Mouse (Mus musculus): ENCODE measurements around the gene Acsf2. TPM values are rescaled to one million over a fixed set of nuclear protein-coding genes. Genes with fewer than 3 reads are reported as not detected.
A peak's percentile ranks its signal among the peaks of the same experiment; 100 is the strongest.

Acsf2 gene
- polyA plus RNA-seq, 1 experiment from 2014 or later, result 2.0 TPM

DNA sequence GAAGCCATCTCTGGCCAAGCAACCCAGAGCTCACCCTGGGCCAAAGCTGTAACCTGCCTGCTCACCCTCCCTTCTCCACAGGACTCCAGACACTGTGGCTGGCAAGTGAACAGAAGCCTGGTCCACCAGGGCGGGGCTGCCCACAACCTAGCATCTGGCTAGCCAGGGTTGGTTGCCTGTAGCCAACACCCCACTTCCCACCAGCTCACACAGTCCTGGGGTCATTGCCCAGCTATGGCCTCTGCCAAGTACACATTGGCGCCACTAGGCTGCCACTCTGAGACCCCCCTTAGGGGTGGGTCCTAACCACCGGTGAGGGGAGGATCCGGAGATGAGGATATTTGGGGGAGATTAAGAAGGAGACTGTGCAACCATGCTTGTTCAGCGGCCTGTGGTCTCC is 37.9 kb downstream of the Acsf2 start:
- Histone ChIP-seq H3K4me3 (no peak overlapping the region), H3K27ac (replicated peaks) (no peak overlapping the region), H3K36me3 (no peaks in the 10 kb centered on the region), H3K4me2 (no peak overlapping the region; the same call in 1 of the 2 replicates), H3K4me1 (replicated peaks) (peaks cover 17% of the 10 kb centered on the region), H3K9me3 (no peaks in the 10 kb centered on the region), H3K9ac (no peak overlapping the region), H3K27me3 (peaks cover 35% of the 10 kb centered on the region)
- 66% methylated on average over 5 of the region's 5 CpGs for WGBS
- 0 out of 2 replicates have a peak, but pooled peaks have one; percentile 29 for ATAC-seq (ENCODE audit: low read depth)

DNA sequence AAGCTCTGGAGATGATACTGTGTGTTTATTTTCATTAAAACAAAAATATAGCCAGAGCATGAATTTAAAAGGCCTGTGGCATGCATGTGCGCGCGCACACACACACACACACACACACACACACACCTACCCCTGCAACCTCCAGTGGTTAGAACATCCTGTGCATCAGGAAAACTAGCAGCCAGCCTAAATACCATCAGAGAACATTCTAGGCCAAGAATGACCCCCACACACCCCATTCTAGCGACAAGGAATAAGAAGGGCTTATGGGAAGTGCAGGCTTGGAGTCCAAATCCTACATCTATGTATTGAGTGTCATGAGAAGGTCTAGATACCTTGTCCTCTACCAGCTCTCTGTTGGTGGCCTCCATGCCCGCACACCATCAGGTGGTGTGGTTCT is 38.3 kb downstream of the Acsf2 start:
- Histone ChIP-seq H3K4me2 (no peak overlapping the region), H3K27me3 (peaks cover 35% of the 10 kb centered on the region), H3K4me3 (no peak overlapping the region), H3K9ac (no peak overlapping the region), H3K4me1 (replicated peaks) (peaks cover 17% of the 10 kb centered on the region), H3K27ac (replicated peaks) (no peak overlapping the region), H3K36me3 (no peaks in the 10 kb centered on the region), H3K9me3 (no peaks in the 10 kb centered on the region)
- no peak for ATAC-seq (ENCODE audit: low read depth)
- 93% methylated on average over 5 of the region's 5 CpGs for WGBS

DNA sequence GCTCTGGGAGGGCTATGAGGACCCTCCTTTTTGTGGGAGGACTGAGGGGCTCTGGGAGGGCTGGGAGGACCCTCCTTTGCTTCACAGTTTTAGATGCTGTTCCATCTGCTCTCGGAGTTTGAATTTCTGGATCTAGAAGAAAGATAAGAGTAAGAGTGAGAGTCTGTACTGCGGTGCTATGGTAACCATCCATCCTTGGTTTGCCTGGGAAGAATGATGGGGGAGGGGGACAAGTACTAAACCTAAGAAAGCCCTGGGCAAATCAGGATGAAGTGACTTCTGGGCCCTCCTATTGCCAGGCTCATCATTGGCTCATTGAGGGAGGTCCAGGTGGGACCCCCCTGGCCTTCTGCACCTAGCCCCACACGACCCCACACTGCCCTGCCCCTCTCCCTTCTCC is 43.4 kb downstream of the Acsf2 start:
- Histone ChIP-seq H3K36me3 (no peaks in the 10 kb centered on the region), H3K4me3 (no peak overlapping the region), H3K27ac (replicated peaks) (no peak overlapping the region), H3K4me2 (no peak overlapping the region), H3K27me3 (0 out of 2 replicates have a peak, but pooled peaks cover under 1% of the 10 kb centered on the region), H3K9me3 (no peaks in the 10 kb centered on the region), H3K9ac (no peak overlapping the region), H3K4me1 (replicated peaks) (no peaks in the 10 kb centered on the region)
- 82% methylated on average over 3 of the region's 3 CpGs for WGBS
- no peak for ATAC-seq (ENCODE audit: low read depth)

DNA sequence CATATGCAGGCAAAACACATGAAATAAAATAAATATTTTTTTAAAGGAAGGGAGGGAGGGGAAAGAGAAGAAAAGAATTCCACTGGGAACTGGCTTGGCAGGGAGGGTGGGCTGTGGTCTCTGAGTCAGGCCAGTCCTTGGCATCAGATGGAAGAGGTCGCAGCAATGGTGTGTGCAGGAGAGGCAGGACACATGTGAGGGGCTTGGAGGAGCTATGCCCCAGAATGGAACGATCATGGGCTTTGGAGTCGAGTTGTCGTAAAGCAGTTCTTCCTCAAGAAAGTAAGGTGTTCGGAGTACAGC is 51.3 kb downstream of the Acsf2 start:
- no peak overlapping the region for H3K9ac ChIP-seq
- H3K9me3 ChIP-seq, result no peaks in the 10 kb centered on the region
- no peaks in the 10 kb centered on the region for H3K36me3 ChIP-seq
- no peak for ATAC-seq (ENCODE audit: low read depth)
- WGBS, result 82% methylated on average over 5 of the region's 5 CpGs
- H3K4me3 ChIP-seq, result no peak overlapping the region
- peaks cover 8% of the 10 kb centered on the region for H3K4me1 ChIP-seq (replicated peaks)
- no peaks in the 10 kb centered on the region for H3K27me3 ChIP-seq
- H3K4me2 ChIP-seq, result no peak overlapping the region
- H3K27ac ChIP-seq (replicated peaks), result no peak overlapping the region

DNA sequence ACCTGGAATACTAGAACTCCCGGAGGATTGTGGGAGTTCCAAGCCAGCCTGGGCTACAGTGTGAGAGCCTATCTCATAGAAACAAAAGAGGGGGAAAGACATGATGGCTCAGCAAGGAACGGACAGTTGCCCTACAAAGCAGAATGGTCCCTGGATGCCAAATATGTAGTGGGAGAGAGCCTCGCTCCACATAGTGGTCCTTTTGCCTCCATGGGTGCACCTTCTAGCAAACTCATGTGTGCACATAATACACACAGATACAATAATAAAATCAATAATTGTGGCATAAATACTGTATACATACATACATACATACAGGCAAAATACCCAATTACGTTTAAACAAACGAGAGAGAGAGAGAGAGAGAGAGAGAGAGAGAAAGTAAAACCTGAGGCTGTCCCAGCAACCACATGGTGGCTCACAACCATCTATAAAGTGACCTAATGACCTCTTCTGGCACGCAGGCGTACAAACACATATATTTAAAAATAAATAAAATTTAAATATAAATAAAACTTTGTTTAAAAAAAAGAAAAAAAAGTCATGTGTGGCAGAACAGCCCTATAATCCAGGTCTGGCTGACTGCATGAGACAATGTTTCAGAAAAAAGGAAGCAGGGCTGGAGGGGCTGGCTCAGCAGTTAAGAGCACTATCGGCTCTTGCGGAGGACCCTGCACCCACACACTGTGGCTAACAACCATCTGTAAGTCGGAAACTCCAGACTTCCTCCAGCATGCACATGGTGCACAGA is 51.8 kb downstream of the Acsf2 start:
- Histone ChIP-seq H3K27me3 (no peaks in the 10 kb centered on the region), H3K9ac (0 out of 2 replicates have a peak overlapping the region, but pooled peaks have one; percentile 77), H3K27ac (replicated peaks) (peak overlapping the region; percentile 93; the same call in 1 of the 2 replicates), H3K4me3 (no peak overlapping the region), H3K9me3 (no peaks in the 10 kb centered on the region), H3K4me2 (0 out of 2 replicates have a peak overlapping the region, but pooled peaks have one; percentile 85), H3K36me3 (no peaks in the 10 kb centered on the region), H3K4me1 (replicated peaks) (peaks cover 8% of the 10 kb centered on the region)
- WGBS, result 76% methylated on average over 10 of the region's 10 CpGs
- no peak for ATAC-seq (ENCODE audit: low read depth)

DNA sequence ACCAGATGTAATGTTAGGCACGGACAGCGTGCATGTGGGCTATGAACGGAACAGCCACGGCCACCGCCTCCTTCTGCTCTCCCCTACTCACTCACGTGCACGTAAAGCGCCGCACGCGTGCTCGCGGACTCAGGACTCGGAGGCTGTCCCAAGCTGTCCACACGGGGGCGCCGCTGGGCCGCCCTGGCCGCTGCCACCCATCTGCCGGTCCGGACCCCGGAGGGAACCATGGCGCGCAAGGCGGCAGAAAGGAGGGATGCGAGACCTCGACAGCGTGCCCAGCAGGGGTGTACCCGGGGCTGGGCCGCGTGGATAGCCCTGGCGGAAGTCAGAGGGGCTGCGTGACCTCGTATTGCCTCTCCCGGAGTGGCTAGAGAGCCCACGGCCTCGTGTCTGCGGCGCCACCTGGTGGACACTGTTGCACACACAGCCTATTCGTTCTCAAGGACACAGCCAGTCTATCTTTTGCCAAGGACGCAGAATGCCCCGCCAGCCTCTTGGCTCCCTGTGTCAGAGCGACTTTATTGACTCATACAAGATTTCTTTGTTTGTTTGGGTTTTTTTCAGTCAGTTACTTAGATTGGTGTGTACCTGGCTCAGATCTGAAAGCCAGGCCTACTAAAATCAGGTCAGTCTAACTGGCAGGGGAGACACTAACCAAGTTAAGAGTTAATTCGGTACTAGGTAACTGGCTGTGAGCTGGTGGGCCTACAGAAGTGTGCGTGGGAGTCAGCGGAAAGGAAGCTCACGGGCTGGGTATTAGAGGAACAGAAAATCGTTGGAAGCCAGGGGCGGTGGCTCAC is 52.6 kb downstream of the Acsf2 start, which contains the start of gene Rsad1:
Gene Rsad1 (minus strand): TSS at position 368 of the 803 bp plus-strand sequence.
- H3K4me1 ChIP-seq (replicated peaks), result peaks cover 8% of the 10 kb centered on the region
- no peaks in the 10 kb centered on the region for H3K36me3 ChIP-seq
- H3K27ac ChIP-seq (replicated peaks), result peak within 1 kb of the TSS; percentile 93
- H3K4me2 ChIP-seq, result peak within 1 kb of the TSS; percentile 85
- H3K27me3 ChIP-seq, result no peaks in the 10 kb centered on the region
- H3K9me3 ChIP-seq, result no peaks in the 10 kb centered on the region
- WGBS, result 5% methylated on average over 49 of the region's 49 CpGs
- H3K9ac ChIP-seq, result peak within 1 kb of the TSS; percentile 77
- H3K4me3 ChIP-seq, result peak within 1 kb of the TSS; percentile 59
- peak; percentile 89 for ATAC-seq (ENCODE audit: low read depth)

DNA sequence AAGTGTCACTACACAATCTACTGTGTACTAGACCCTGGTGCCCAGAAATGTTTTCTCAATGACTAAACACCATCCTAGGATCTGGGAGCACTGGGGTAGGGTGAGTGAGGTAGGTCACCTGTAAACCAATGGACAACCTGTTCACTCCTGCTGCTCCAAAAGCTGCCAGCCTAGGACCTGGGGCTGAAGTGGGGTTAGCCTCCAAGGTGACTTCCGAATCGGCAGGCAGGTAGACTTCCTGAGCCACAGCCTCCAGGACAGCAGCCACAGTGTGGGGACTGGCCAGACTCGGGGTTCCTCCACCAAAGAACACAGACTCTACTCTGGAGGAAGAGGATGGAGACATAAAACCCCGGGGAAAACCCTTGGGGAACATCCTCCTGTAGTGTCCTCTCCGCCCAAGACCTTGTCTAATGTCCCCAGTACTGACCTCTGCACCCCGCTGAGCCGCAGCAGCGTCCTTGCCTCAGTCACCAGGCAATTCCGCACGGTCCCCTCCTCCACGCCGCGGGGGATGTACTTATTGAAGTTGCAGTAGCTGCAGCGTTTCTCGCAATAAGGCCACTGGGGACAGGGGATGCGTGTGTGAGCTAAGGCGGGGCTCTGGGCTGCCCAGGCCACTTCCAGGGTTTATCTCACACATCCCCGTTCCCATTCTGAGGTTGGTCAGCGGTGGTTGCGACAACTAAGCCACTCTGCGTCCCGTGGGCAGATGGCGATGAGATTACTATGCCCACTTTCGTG is 53.5 kb downstream of the Acsf2 start:
- ATAC-seq (ENCODE audit: low read depth), result peak; percentile 57
- H3K27me3 ChIP-seq, result no peaks in the 10 kb centered on the region
- H3K27ac ChIP-seq (replicated peaks), result peak overlapping the region; percentile 93
- H3K36me3 ChIP-seq, result no peaks in the 10 kb centered on the region
- H3K4me3 ChIP-seq, result peak overlapping the region; percentile 59
- WGBS, result 10% methylated on average over 24 of the region's 24 CpGs
- peak overlapping the region; percentile 85 for H3K4me2 ChIP-seq
- peak overlapping the region; percentile 77 for H3K9ac ChIP-seq
- H3K4me1 ChIP-seq (replicated peaks), result peaks cover 8% of the 10 kb centered on the region
- no peaks in the 10 kb centered on the region for H3K9me3 ChIP-seq

DNA sequence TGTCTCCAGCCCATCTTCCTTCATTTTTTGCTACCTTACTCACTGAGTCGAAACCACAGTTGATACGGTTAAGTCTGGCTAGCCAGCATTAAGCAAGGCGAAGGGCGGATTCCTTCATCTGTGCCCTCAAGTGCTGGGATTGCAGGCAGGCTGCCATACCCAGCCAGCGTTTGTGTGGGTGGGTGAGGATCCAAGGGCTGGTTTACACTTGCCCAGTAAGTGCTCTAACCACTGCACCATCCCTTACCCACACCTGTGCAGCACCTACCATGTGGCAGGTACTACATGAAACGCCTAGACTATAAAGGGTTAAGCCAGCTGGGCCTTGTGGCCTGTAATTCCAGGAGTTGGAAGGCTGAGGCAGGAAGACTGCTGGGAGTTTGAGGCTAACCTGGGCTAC is 54.4 kb downstream of the Acsf2 start:
- Histone ChIP-seq H3K36me3 (no peaks in the 10 kb centered on the region), H3K4me2 (no peak overlapping the region), H3K9ac (no peak overlapping the region), H3K27ac (replicated peaks) (no peak overlapping the region), H3K9me3 (no peaks in the 10 kb centered on the region), H3K4me1 (replicated peaks) (peaks cover 8% of the 10 kb centered on the region), H3K4me3 (no peak overlapping the region), H3K27me3 (no peaks in the 10 kb centered on the region)
- no peak for ATAC-seq (ENCODE audit: low read depth)
- 93% methylated on average over 6 of the region's 6 CpGs for WGBS

DNA sequence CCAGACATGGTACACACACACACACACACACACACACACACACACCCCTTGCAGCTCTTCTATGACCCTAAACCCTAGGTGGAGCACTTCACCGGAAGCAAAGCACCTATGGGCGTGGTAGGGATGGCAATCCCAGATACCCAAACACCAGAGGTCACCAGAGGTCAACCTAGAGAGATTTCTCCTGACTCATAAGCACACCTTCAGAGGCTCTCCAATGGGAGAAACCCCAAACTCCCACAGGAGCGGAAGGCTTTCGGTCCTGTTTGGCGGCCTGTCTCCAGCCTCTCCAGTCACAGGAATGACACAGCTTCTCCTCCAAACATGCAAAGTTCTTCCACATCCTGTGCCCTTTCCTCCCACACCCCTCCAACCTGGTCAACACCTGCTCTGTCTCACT is 55.3 kb downstream of the Acsf2 start:
- H3K36me3 ChIP-seq, result no peaks in the 10 kb centered on the region
- peaks cover 8% of the 10 kb centered on the region for H3K4me1 ChIP-seq (replicated peaks)

DNA sequence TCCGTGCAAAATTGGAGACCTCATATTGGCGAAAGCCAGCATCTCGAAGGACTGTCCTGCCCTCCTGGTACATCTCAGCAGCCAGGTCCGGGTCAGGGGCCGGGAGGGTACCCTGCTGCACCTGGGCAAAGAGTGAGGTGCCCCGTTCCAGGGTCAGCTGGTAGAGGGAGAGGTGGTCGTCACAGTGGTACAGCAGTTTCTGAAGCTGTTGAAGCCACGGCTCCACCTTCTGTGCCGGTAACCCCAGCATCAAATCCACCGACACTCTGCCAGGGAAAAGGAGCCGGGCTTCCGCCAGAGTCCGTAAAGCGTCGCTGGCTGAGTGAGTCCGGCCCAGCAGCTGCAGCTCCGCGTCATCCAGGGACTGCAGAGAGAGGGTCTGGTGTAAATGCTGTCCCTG is 57.2 kb downstream of the Acsf2 start:
- peak overlapping the region; percentile 32 for H3K4me2 ChIP-seq
- WGBS, result 52% methylated on average over 18 of the region's 18 CpGs
- no peak overlapping the region for H3K4me3 ChIP-seq
- H3K9ac ChIP-seq, result no peak overlapping the region; the same call in 1 of the 2 replicates
- H3K9me3 ChIP-seq, result no peaks in the 10 kb centered on the region
- ATAC-seq (ENCODE audit: low read depth), result no peak; the same call in 1 of the 2 replicates
- H3K27ac ChIP-seq (replicated peaks), result no peak overlapping the region
- no peaks in the 10 kb centered on the region for H3K27me3 ChIP-seq
- H3K4me1 ChIP-seq (replicated peaks), result peaks cover 8% of the 10 kb centered on the region
- H3K36me3 ChIP-seq, result no peaks in the 10 kb centered on the region

More for the DNA sequence above, 55.3 kb downstream of the Acsf2 start:
- WGBS, result 93% methylated on average over 5 of the region's 5 CpGs
- Histone ChIP-seq H3K4me2 (no peak overlapping the region), H3K9ac (no peak overlapping the region), H3K27ac (replicated peaks) (no peak overlapping the region), H3K9me3 (no peaks in the 10 kb centered on the region), H3K27me3 (no peaks in the 10 kb centered on the region), H3K4me3 (no peak overlapping the region)
- ATAC-seq (ENCODE audit: low read depth), result no peak

DNA sequence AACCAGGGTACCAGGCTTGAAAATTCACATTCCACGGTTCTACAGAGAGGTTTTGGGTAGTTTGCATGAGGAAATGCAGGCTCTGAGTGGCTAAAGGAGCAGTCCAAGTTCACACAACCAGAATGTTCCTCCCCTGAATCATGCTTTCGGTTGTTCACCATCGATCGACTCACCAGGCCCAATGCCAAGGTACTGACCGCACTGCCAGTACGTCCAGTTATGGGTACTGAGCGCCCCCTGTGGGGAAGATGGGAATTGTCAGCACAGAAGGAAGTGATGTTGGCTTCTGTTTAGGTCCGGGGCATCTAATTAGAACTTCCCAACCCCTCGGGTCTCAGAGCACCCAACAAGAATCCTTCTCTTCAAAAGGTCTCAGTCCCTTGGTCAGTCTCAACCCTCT is 57.7 kb downstream of the Acsf2 start:
- peak overlapping the region; percentile 32 for H3K4me2 ChIP-seq

DNA sequence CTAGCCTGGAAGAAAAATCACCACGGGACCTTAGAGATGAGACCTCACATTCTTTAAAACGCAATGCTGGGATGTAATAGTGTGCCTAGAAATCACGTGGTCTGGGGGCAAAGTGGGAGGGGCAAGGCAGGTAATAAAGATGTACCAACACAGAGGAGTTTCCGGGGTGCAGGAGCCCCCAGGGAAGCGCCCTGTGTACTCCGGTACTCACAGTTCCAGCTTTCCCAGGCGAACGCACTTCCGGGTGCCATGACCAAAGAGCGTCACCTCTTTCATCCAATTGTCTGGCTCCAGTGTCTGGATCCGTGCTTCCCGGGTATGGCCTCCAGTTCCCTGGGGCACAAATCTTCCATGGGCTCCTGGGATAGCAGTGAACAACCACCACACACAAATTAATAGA is 58.3 kb downstream of the Acsf2 start:
- no peak overlapping the region for H3K4me2 ChIP-seq
- no peaks in the 10 kb centered on the region for H3K9me3 ChIP-seq
- no peak overlapping the region for H3K27ac ChIP-seq (replicated peaks)
- H3K4me1 ChIP-seq (replicated peaks), result peaks cover 5% of the 10 kb centered on the region
- no peak overlapping the region for H3K9ac ChIP-seq
- no peaks in the 10 kb centered on the region for H3K27me3 ChIP-seq
- no peak overlapping the region for H3K4me3 ChIP-seq
- 81% methylated on average over 12 of the region's 12 CpGs for WGBS
- ATAC-seq (ENCODE audit: low read depth), result no peak
- no peaks in the 10 kb centered on the region for H3K36me3 ChIP-seq

More for the DNA sequence above, 57.7 kb downstream of the Acsf2 start:
- H3K4me3 ChIP-seq, result no peak overlapping the region
- no peak overlapping the region for H3K9ac ChIP-seq
- peaks cover 8% of the 10 kb centered on the region for H3K4me1 ChIP-seq (replicated peaks)
- H3K36me3 ChIP-seq, result no peaks in the 10 kb centered on the region
- ATAC-seq (ENCODE audit: low read depth), result 0 out of 2 replicates have a peak, but pooled peaks have one; percentile 34
- H3K27ac ChIP-seq (replicated peaks), result no peak overlapping the region
- no peaks in the 10 kb centered on the region for H3K27me3 ChIP-seq
- WGBS, result 45% methylated on average over 9 of the region's 9 CpGs
- no peaks in the 10 kb centered on the region for H3K9me3 ChIP-seq

Data from neural tube, embryonic 13.5 days (tissue).